Mouse (Mus musculus) urinary bladder, postnatal 36 days (tissue): ENCODE results near the gene Uqcrfs1.

Source experiments
- DNase-seq, 2 experiments: peaks; one replicate each; pipeline ENCODE4 v3.0.0; 2022; ENCODE audit warnings: low spot score in 2 of 2, mixed read lengths in 1 of 2

Gene Uqcrfs1

GRCm38 (mm10) chr13:30544856-30545604, at the start of gene Uqcrfs1:
Uqcrfs1 (minus strand) TSS chr13:30545362.
- DNase-seq, result peak; percentile 96 to 98

- DNase-seq, result no peak
Observed at GRCm38 (mm10) chr13:30585786-30586185, 40.6 kb upstream of the Uqcrfs1 start.

DNA sequence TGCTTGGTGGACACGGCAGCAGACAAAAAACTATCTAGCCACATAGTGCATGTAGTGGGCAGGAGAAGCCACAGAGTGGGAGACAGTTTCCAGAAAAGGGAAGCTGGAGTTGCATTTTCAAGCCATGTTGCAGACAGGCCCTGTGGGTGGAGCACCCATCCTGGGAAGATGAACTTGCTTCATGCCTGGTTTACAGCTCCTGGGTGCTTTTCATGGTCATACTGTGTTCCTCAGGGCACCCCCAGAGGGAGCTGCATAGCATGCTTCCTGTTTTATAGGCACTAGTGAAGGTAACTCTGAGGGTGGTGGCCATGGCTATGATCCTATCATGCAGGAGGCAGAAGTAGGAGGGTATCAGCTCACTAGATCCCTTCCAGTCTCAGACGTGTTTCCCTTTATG, 37.4 kb upstream of the Uqcrfs1 start:
- DNase-seq, result no peak

GRCm38 (mm10) chr13:30578806-30579205, 33.6 kb upstream of the Uqcrfs1 start:
- DNase-seq, result no peak

DNA sequence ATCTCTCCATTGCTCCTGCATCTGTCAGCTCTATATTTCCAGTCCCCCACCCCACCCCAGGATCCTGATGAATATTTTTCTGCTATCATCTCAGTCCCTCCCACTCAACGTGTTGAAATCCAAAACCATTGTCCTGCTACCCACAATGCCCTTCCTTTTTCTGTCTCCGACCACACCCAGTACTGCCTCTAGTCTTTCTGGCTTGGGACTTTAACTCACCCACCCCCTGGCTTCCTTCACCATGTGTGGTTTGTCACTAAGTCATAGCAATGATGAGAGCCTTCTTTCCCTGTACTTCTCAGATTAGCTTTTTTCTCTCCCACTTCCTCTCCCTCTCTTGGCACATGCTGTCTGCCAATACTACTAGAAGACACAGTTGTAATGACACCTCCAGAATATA, 31.7 kb upstream of the Uqcrfs1 start:
- no peak for DNase-seq

DNA sequence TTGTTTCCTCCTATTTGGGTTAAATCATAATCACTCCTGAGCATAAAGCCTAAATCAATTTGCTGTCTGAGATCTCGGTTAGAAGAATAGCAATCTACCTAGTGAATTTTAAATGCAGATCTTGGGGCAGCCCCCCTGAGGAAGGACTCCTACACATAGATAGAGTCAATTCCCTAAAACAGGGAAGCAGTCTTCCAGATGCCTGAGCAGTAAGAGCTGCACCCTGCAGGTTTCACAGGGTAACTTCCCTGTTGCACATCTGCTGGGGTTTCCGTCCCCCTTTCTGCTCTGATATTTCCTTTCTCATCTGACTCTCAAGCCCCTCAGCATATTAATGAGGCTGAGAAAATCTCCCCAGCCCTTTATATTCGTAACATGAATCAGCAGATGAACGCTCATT, 27.8 kb upstream of the Uqcrfs1 start:
- no peak for DNase-seq

- DNase-seq, result no peak
Observed at GRCm38 (mm10) chr13:30570182-30570581, 25.0 kb upstream of the Uqcrfs1 start.

GRCm38 (mm10) chr13:30567571-30567970, 22.4 kb upstream of the Uqcrfs1 start:
- no peak for DNase-seq

DNA sequence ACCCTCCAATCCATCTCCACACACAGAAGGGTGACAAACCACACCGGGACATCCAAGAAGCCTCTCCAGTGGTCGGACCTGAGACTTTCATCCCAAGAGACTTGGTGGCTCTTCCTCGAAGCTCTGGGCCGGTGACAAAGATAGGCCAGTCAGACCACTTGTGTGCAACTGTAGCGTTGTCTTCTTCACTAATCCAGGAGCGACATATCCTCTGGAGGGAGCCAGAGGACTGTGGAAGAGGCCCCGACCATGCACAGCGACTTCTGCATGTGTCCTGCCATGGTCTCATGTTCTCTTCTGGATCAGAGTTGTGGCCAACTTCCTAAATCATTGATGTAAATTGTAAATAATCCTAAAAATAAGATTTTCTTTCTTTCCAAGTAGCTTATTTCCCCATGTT, 21.6 kb upstream of the Uqcrfs1 start:
- peak; percentile 31 to 53 for DNase-seq

DNA sequence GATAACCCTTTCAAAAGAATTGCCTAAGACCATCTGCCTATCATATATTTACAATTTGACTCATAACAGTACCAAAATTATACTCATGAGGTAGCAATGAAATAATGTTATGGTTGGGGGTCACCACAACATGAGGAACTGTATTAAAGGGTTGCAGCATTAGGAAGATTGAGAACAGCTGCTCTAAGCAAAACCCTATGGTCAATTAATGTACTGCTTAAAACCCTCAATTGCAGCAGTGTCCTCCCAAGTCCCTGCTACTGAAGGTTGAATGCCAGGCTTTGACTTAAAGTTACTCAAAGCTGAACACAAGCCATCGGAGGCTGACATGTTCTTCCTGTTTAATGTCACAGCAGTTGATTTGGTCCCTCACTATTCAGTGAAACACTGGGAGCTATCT, 15.4 kb upstream of the Uqcrfs1 start:
- DNase-seq, result no peak

- DNase-seq, result no peak
Observed at GRCm38 (mm10) chr13:30560052-30560451, 14.9 kb upstream of the Uqcrfs1 start.

GRCm38 (mm10) chr13:30557751-30558150, 12.6 kb upstream of the Uqcrfs1 start:
- no peak for DNase-seq

DNA sequence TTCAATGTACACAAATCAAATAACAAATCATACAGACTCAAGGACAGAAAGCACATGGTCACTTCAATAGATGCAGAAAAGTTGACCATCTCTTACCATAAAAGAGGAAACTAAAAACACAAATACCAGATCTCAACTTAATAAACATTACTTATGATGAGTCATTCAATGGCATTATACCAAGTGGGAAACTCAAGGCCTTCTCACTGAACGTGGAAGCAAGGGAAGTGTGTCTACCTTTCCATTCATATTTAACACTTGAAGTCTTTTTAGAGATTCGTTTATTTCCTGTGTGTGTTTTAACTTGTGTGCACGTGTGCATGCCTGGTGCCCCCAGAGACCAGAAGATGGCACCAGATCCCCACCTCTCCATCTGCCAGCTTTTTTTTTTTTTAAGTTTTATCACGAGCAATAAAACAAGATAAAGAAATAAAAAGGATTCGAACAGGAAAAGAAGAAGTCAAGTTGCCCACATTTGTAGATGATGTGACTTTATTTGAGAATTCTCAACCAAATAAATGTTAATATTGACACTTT, 8.0 kb upstream of the Uqcrfs1 start:
- no peak for DNase-seq

DNA sequence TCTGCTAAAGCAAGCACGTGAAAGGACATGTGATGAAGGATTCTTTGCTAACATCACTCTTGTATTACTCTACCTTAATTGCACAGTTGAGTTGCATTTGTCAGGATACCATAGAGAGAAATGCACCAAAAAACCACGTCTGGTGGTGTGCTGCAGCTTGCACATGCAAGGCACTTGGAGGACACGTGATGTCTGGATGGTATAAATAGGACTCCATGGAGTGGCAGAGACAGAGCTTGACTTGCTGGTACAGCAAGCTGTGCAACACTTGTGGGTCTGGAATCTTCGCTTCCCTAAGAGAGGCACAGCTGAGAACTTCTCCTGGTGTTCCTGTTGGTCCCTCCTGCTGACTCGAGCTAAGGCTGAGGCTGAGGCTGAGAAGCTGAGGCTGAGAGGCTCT, 4.2 kb upstream of the Uqcrfs1 start:
- DNase-seq, result no peak

DNA sequence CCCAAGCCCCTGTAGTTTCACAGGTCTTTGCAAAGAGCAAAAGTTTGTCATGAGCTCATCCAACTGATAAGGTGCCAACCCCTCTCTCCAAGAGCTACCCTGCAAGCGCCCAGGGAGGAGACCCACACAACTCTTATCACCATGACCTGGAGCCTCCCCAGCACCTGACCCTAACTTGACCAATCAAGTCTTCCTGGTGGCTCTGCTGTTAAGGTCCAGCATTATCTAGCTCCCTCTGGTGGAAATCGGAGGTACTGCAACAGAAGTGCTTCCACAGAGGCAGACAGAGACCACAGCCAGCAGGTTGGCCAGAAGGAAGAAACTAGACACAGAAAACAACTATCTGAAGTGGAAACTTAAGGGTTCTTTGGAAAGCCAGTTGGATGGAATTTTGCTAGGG, 3.7 kb upstream of the Uqcrfs1 start:
- peak; percentile 72 to 76 for DNase-seq

- DNase-seq, result peak; percentile 20 to 42
Observed at GRCm38 (mm10) chr13:30530761-30531160, 14.4 kb downstream of the Uqcrfs1 start.

DNA sequence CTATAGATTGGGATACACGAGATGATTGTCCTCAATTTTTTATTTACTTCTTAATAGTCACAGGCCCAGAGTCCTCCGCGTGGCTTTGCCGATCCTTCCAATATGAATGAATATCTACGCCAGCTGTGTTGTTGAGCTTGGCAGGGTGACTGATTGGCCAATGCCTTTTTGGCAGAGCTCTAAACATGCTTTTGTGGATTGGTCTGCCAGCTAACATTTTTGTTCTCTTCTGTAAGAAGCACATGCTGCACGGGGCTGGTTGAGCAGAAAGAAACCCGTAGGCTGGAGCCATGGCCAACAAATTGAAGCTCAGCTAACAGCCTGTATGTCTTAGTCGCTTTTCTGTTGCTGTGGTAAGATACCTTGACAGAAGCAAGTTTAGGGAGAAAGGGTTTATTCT, 20.2 kb downstream of the Uqcrfs1 start:
- DNase-seq, result peak in 1 of 2 experiments; percentile 60

DNA sequence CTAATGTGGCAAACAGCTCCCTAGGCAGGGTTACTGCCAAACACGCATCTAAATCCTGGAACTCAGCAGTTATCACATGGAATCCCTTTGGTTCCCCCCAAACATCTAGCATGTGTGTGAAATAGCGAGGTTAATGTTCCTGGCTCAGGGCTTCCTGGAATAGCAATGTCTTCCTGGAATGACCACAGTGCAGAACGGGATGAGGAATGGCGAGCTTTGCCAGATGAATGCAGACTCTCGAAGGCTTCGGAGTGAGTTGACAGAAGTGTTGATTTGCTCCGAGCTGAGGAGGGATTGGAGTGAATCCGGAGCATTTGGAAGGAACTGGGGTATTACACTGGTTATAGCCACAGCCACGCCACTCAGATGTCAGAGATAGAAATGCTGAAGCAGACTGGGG, 21.2 kb downstream of the Uqcrfs1 start:
- no peak for DNase-seq

- DNase-seq, result no peak
Observed at GRCm38 (mm10) chr13:30523246-30523891, 21.8 kb downstream of the Uqcrfs1 start.

DNA sequence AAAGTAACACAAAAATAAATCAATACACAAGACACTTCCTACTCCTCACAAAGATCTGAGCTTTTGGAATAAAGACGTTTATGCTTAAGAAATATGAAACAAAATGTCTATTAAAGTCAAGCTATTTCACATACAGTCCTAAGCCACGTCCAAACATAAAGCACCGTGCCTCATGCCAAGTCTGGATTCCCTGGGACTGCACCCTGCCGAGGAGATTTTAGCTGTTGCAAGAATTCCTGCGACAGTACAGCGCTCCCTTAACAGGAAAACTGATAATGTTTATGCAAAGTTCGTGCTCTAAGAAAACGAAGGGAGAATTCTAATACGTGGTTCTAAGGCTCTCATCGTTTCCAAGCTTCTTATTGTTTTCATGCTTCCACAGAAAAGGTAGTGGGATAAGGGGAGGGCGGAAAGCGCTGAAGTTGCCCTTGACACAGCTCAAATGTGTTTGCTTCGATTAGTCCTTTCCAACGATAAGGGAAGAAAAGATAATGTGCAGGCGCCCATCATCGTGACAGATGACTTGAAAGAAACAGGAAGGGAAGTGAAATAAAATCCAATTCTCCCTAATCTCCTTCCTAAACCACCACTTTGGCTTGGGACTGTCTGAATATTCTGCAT, 23.8 kb downstream of the Uqcrfs1 start:
- no peak for DNase-seq

DNA sequence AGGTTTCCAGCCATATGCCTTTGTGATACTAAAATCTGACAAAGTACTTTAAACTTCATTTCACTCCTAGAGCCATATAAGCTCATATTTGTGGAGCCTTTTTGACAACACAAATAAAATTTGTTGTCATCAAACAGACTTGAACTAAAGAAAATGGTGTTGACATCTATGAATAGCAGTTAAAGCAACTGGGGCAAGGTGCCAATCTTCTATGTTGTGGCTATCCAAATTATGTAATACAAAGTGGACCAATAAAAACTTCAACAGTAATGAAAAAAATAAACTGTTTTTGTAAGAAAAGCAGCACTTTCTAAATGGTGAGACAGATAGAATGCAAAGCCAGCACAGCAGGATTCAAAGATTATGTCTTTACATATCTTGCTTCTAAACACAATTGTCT, 27.0 kb downstream of the Uqcrfs1 start:
- DNase-seq, result no peak

- DNase-seq, result no peak
Observed at GRCm38 (mm10) chr13:30507651-30508050, 37.5 kb downstream of the Uqcrfs1 start.
